ENCODE assay signal across 16 mouse cellular contexts in the genomic region with DNA sequence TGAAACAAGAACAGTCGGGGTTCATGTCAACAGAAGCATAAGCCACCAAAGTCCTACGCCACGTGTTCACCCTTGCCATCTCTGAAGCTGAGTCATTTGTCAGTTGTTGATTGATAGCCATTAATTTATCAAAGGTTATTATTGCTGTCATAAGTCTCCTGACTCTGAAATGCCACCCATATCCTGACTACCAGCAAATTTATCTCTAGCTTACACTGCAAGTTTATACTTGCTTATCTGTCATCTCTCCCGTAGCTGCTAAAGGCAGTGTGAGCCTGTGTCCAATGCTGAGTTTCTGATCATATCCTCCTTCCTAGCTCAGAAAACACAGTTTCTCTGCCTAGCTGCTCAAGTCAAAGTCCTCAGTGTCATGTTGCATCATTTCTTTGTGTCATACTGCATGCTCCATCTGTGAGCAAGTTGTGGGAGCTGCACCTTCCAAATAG. TPM values are rescaled to one million over a fixed set of nuclear protein-coding genes. Genes with fewer than 3 reads are reported as not detected.
DNase-seq lines count a peak whose midpoint lies in the region; ATAC-seq and TF ChIP-seq lines count a peak whose summit lies in the region.
"Had no signal": no experiment of that assay in that cellular context is flagged by ENCODE, and none has a peak within 500 bp of the region (broad histone marks: within the 10 kb centered on the region; RNA-seq: fewer than 3 reads in every experiment).

No protein-coding gene starts in this region.

- peak; percentile 87 for ATAC-seq in G1E (ENCODE audit: extremely low read depth, insufficient number of reproducible peaks, low FRiP score, poor library complexity, severe bottlenecking)
- ATAC-seq in megakaryocyte-erythroid progenitor cell, adult 5-6 weeks (replicated peaks; ENCODE audit: low FRiP score, low TSS enrichment, poor library complexity, severe bottlenecking): peak; percentile 90
- ATAC-seq: CD4-positive, CD25-positive, alpha-beta regulatory T cell, adult 4 months; midbrain, embryonic 16.5 days had no signal

- DNase-seq in G1E (ENCODE audit: low spot score) (peak; percentile 62), liver (peak; percentile 60)
- peak; percentile 57 for DNase-seq in c-Kit-positive CD71-positive TER-119-negative erythroid progenitor cells, embryonic 14.5 days (ENCODE audit: low read depth)
- DNase-seq in kidney, adult 9 months: no peak
- no peak for DNase-seq in gastrocnemius, adult 8-10 months (ENCODE audit: low spot score in 2 of 2)
- no peak for DNase-seq in left cerebral cortex, postnatal 10 days (ENCODE audit: extremely low spot score in 1 of 2, low spot score in 2 of 2)
- DNase-seq: adrenal gland, adult 8-10 months; cerebellum, adult 18-20 months; embryo, embryonic 11 days; gastrocnemius, postnatal 10 days; lung, postnatal 10 days had no signal

- TF ChIP-seq CTCF in G1E (IDR thresholded peaks at IDR 0.05; ENCODE audit: low read depth, low read length): no peak

- H3K4me3 ChIP-seq in G1E (ENCODE audit: low read depth, low read length): peak overlapping the region; percentile 11; the same call in 1 of the 2 replicates
- H3K4me3 ChIP-seq: limb, embryonic 10.5 days; neural tube, embryonic 13.5 days had no signal

- no peaks in the 10 kb centered on the region for H3K9me3 ChIP-seq in G1E (replicated peaks)
- H3K9me3 ChIP-seq: limb, embryonic 10.5 days; neural tube, embryonic 13.5 days had no signal

- no peaks in the 10 kb centered on the region for H3K27me3 ChIP-seq in G1E (ENCODE audit: insufficient read depth, low read length)
- H3K27me3 ChIP-seq: neural tube, embryonic 13.5 days had no signal

- intact Hi-C loops in left cerebral cortex, postnatal 10 days (cut with DNase I): no loop called here

- H3K4me1 ChIP-seq in G1E (ENCODE audit: insufficient read depth, low read depth, low read length): peaks cover 88% of the 10 kb centered on the region
- H3K4me1 ChIP-seq: limb, embryonic 10.5 days had no signal

- H3K36me3 ChIP-seq in G1E (replicated peaks): peaks cover 63% of the 10 kb centered on the region

RNA-seq across cellular contexts. Expression of gene Gusb, which starts 28.0 kb away (rescaled TPM):
- 53.6 and 54.1 TPM in 2 replicates for total RNA-seq in G1E (2014; fragmentation: Nextera tagmentation)
- 68.0 and 74.6 TPM in 2 replicates for total RNA-seq in G1E (2017)
- polyA plus RNA-seq in G1E (2012): 19.5 and 21.9 TPM in 2 replicates
- 62.0 and 80.6 TPM in 2 replicates for total RNA-seq in megakaryocyte-erythroid progenitor cell, adult 5-6 weeks (2014; fragmentation: Nextera tagmentation)
- total RNA-seq in megakaryocyte-erythroid progenitor cell, adult 5-6 weeks (2017): 36.1 and 42.0 TPM in 2 replicates
- 1 to 10 TPM; 7.2 to 9.1 (median 8.4) TPM for total RNA-seq in gastrocnemius, adult 8-10 months (2022)
- total RNA-seq in left cerebral cortex, postnatal 10 days (2021): 10 to 100 TPM; 15.6 to 17.0 TPM

RNA-seq across cellular contexts. Expression of gene Vkorc1l1, which starts 33.1 kb away (rescaled TPM):
- total RNA-seq in G1E (2014; fragmentation: Nextera tagmentation): 122 and 152 TPM in 2 replicates
- 76.7 and 90.2 TPM in 2 replicates for total RNA-seq in G1E (2017)
- 21.6 and 24.1 TPM in 2 replicates for polyA plus RNA-seq in G1E (2012)
- total RNA-seq in megakaryocyte-erythroid progenitor cell, adult 5-6 weeks (2014; fragmentation: Nextera tagmentation): 60.1 and 75.7 TPM in 2 replicates
- total RNA-seq in megakaryocyte-erythroid progenitor cell, adult 5-6 weeks (2017): 61.7 and 81.5 TPM in 2 replicates
- 10 to 100 TPM; 22.4 to 29.6 (median 24.0) TPM for total RNA-seq in gastrocnemius, adult 8-10 months (2022)
- 10 to 100 TPM; 49.8 to 58.2 TPM for total RNA-seq in left cerebral cortex, postnatal 10 days (2021)

RNA-seq across cellular contexts. Expression of gene Asl, which starts 54.2 kb away (rescaled TPM):
- total RNA-seq in G1E (2014; fragmentation: Nextera tagmentation) (32.8 and 48.6 TPM in 2 replicates), G1E (2017) (29.4 and 34.2 TPM in 2 replicates)
- polyA plus RNA-seq in G1E (2012): 22.6 and 23.9 TPM in 2 replicates
- 13.7 and 19.9 TPM in 2 replicates for total RNA-seq in megakaryocyte-erythroid progenitor cell, adult 5-6 weeks (2014; fragmentation: Nextera tagmentation)
- 14.0 and 18.3 TPM in 2 replicates for total RNA-seq in megakaryocyte-erythroid progenitor cell, adult 5-6 weeks (2017)
- total RNA-seq in gastrocnemius, adult 8-10 months (2022): 10 to 100 TPM in 3 of 4 experiments, 1 to 10 TPM in 1; 8.4 to 16.5 (median 11.7) TPM
- 10 to 100 TPM; 23.9 to 24.6 TPM for total RNA-seq in left cerebral cortex, postnatal 10 days (2021)

RNA-seq across cellular contexts. Expression of gene Crcp, which starts 54.2 kb away (rescaled TPM):
- total RNA-seq in G1E (2014; fragmentation: Nextera tagmentation) (86.2 and 94.0 TPM in 2 replicates), G1E (2017) (45.0 and 46.7 TPM in 2 replicates)
- polyA plus RNA-seq in G1E (2012): 10.2 and 12.4 TPM in 2 replicates
- total RNA-seq in megakaryocyte-erythroid progenitor cell, adult 5-6 weeks (2014; fragmentation: Nextera tagmentation): 33.3 and 58.9 TPM in 2 replicates
- 43.5 and 120 TPM in 2 replicates for total RNA-seq in megakaryocyte-erythroid progenitor cell, adult 5-6 weeks (2017)
- 10 to 100 TPM; 18.0 to 22.5 (median 20.7) TPM for total RNA-seq in gastrocnemius, adult 8-10 months (2022)
- total RNA-seq in left cerebral cortex, postnatal 10 days (2021): 10 to 100 TPM; 39.9 to 40.9 TPM

Comparison
In these comparisons a context has a peak if more than half of its experiments do, and no peak if none do; other contexts are left out.
1. DNase-seq: peak in G1E (single experiment), c-Kit-positive CD71-positive TER-119-negative erythroid progenitor cells, embryonic 14.5 days (single experiment) and liver (single experiment); none in kidney, adult 9 months (single experiment), gastrocnemius, adult 8-10 months (0 of 2) and left cerebral cortex, postnatal 10 days (0 of 2).